Mouse (Mus musculus) forebrain, embryonic 12.5 days (tissue): ENCODE results near the gene 6820408C15Rik. TPM values are rescaled to one million over a fixed set of nuclear protein-coding genes. Genes with fewer than 3 reads are reported as not detected.
"Not testable (repeated sequence)": the region's sequence is repeated elsewhere in the genome, so short reads cannot be mapped to it uniquely, and the experiment has no call there.

Experiments used
- ATAC-seq: fragments of 200-750 bp; cut with Nextera tagmentation; 2 replicates; pipeline ENCODE4 v1.8.0; 2017; ENCODE audit warnings: moderate TSS enrichment; ENCODE audit not compliant: low FRiP score
- H3K27ac ChIP-seq: fragments of 300-500 bp; sonication (generic); 2 replicates; pipeline ENCODE4 v1.5.1; 2016; ENCODE audit warnings: mild to moderate bottlenecking
- H3K27me3 ChIP-seq: fragments of 300-500 bp; sonication (generic); 2 replicates; pipeline ENCODE4 v1.6.1; 2016; ENCODE audit warnings: mild to moderate bottlenecking
- H3K36me3 ChIP-seq: fragments of 300-500 bp; sonication (generic); replicated peaks from 2 replicates; pipeline ENCODE4 v1.6.1; 2016; ENCODE audit warnings: mild to moderate bottlenecking
- H3K4me1 ChIP-seq: fragments of 300-500 bp; sonication (generic); 2 replicates; pipeline ENCODE4 v1.6.1; 2016
- H3K4me2 ChIP-seq: fragments of 300-500 bp; sonication (generic); 2 replicates; pipeline ENCODE4 v1.6.1; 2016; ENCODE audit warnings: mild to moderate bottlenecking, moderate library complexity
- H3K4me3 ChIP-seq: fragments of 300-500 bp; sonication (generic); replicated peaks from 2 replicates; pipeline ENCODE4 v1.5.1; 2016; ENCODE audit warnings: mild to moderate bottlenecking
- H3K9ac ChIP-seq: fragments of 300-500 bp; sonication (generic); 2 replicates; pipeline ENCODE4 v1.6.1; 2016; ENCODE audit warnings: mild to moderate bottlenecking
- H3K9me3 ChIP-seq: fragments of 300-500 bp; sonication (generic); 2 replicates; pipeline ENCODE4 v1.6.1; 2016
- WGBS: fragments of 180-500 bp; shearing (Covaris S2); methylation state at CpG from one replicate; pipeline ENCODE4 v1.1.7; 2016; 5-methylcytosine and 5-hydroxymethylcytosine counted together
- polyA plus RNA-seq: library from polyadenylated mRNA; unstranded; fragments of >200 nt; fragmentation: Nextera tagmentation; extraction: Ambion mirVana; gene quantifications from 2 replicates; pipeline ENCODE4 v1.2.1, GENCODE M21; 2016

The 6820408C15Rik gene
- polyA plus RNA-seq, 1 experiment from 2014 or later, result 1.7 TPM

GRCm38 (mm10) chr2:152413158-152413764 lies 2.1 kb upstream of the 6820408C15Rik start:
- WGBS, result under 1% methylated on average over 21 of the region's 21 CpGs
- no peaks in the 10 kb centered on the region for H3K27me3 ChIP-seq
- no peaks in the 10 kb centered on the region; the same call in 1 of the 2 replicates for H3K36me3 ChIP-seq
- H3K4me2 ChIP-seq, result peak overlapping the region; percentile 87
- no peak for ATAC-seq
- H3K4me1 ChIP-seq, result peaks cover 41% of the 10 kb centered on the region
- H3K9ac ChIP-seq, result peak overlapping the region; percentile 98
- 0 out of 2 replicates have a peak, but pooled peaks cover 4% of the 10 kb centered on the region for H3K9me3 ChIP-seq
- H3K27ac ChIP-seq, result peak overlapping the region; percentile 96
- H3K4me3 ChIP-seq, result peak overlapping the region; percentile 95

GRCm38 (mm10) chr2:152413765-152414584 lies 1.4 kb upstream of the 6820408C15Rik start:
- Histone ChIP-seq H3K4me1 (peaks cover 41% of the 10 kb centered on the region), H3K27me3 (no peaks in the 10 kb centered on the region)

DNA sequence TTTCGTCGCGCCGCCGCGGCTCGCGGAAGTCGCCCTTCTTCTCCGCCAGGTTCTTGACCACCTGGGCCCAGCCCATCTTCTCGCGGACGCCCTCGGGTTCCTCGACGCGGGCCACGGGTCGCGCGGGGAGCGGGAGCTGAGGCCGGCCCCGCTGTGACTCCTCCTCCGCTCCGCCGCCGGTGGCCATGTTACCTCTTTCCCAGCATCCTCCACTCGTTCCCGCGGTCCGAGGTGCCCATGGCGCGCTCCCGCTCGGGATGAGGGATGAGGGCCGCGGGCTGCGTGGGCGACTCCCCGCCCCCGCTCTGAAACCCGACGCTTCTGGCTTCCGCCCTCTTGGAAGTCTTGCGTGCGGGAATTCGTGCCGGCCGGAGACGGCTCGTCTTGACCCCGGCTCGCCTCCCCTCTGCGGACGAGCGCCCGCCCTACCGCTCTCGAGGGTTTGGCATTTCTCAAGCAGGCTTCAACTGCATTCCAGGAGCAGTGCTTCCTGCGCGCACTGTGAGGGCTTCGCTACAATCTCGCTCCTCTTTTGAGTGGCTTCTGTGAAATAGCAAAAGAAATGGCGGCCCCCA lies 709 bp upstream of the 6820408C15Rik start, which contains the start of gene Zcchc3:
Gene Zcchc3 (minus strand): TSS at position 437 of the 575 bp plus-strand sequence.
- Histone ChIP-seq H3K4me2 (peak within 1 kb of the TSS; percentile 87), H3K4me3 (peak within 1 kb of the TSS; percentile 95), H3K36me3 (no peaks in the 10 kb centered on the region; the same call in 1 of the 2 replicates), H3K27ac (peak within 1 kb of the TSS; percentile 96), H3K9ac (peak within 1 kb of the TSS; percentile 98), H3K4me1 (peaks cover 38% of the 10 kb centered on the region), H3K27me3 (no peaks in the 10 kb centered on the region), H3K9me3 (0 out of 2 replicates have a peak, but pooled peaks cover 4% of the 10 kb centered on the region)
- peak; percentile 80 for ATAC-seq
- under 1% methylated on average over 65 of the region's 65 CpGs for WGBS

More at GRCm38 (mm10) chr2:152413765-152414584, 1.4 kb upstream of the 6820408C15Rik start:
- under 1% methylated on average over 83 of the region's 86 CpGs for whole genome bisulfite sequencing
- 0 out of 2 replicates have a peak, but pooled peaks cover 4% of the 10 kb centered on the region for H3K9me3 ChIP-seq
- H3K9ac ChIP-seq, result peak overlapping the region; percentile 98
- H3K27ac ChIP-seq, result peak overlapping the region; percentile 96
- H3K4me2 ChIP-seq, result peak overlapping the region; percentile 87
- H3K4me3 ChIP-seq, result peak overlapping the region; percentile 95
- H3K36me3 ChIP-seq, result no peaks in the 10 kb centered on the region; the same call in 1 of the 2 replicates
- peak; percentile 17; the same call in 1 of the 2 replicates for ATAC-seq

- no peak overlapping the region for H3K9ac ChIP-seq
- WGBS, result 94% methylated on average over 3 of the region's 3 CpGs
- no peaks in the 10 kb centered on the region; the same call in 1 of the 2 replicates for H3K36me3 ChIP-seq
- peak overlapping the region; percentile 96; the same call in 1 of the 2 replicates for H3K27ac ChIP-seq
- H3K4me3 ChIP-seq, result no peak overlapping the region
- H3K9me3 ChIP-seq, result peaks cover 4% of the 10 kb centered on the region; the same call in 1 of the 2 replicates
- no peak for ATAC-seq
- peaks cover 27% of the 10 kb centered on the region for H3K4me1 ChIP-seq
- peak overlapping the region; percentile 87; the same call in 1 of the 2 replicates for H3K4me2 ChIP-seq
- no peaks in the 10 kb centered on the region for H3K27me3 ChIP-seq
These were observed 399 bp downstream of the 6820408C15Rik start for GRCm38 (mm10) chr2:152415786-152416185.

GRCm38 (mm10) chr2:152427493-152427892 lies 12.1 kb downstream of the 6820408C15Rik start:
- H3K36me3 ChIP-seq, result no peaks in the 10 kb centered on the region
- H3K27ac ChIP-seq, result no peak overlapping the region
- peaks cover 11% of the 10 kb centered on the region for H3K4me1 ChIP-seq
- H3K4me3 ChIP-seq, result no peak overlapping the region
- H3K27me3 ChIP-seq, result no peaks in the 10 kb centered on the region
- no peaks in the 10 kb centered on the region for H3K9me3 ChIP-seq
- peak overlapping the region; percentile 35 for H3K4me2 ChIP-seq
- 3% methylated on average over 12 of the region's 12 CpGs for WGBS
- peak overlapping the region; percentile 3; the same call in 1 of the 2 replicates for H3K9ac ChIP-seq
- no peak for ATAC-seq

GRCm38 (mm10) chr2:152428481-152428880 lies 13.1 kb downstream of the 6820408C15Rik start:
- H3K4me3 ChIP-seq, H3K36me3 ChIP-seq, H3K9me3 ChIP-seq, H3K4me2 ChIP-seq, H3K27me3 ChIP-seq, H3K9ac ChIP-seq, H3K27ac ChIP-seq: not testable (repeated sequence)
- H3K4me1 ChIP-seq, result peaks cover 11% of the 10 kb centered on the region
- ATAC-seq, result 0 out of 2 replicates have a peak, but pooled peaks have one; percentile 27
- WGBS, result 94% methylated on average over 2 of the region's 2 CpGs

DNA sequence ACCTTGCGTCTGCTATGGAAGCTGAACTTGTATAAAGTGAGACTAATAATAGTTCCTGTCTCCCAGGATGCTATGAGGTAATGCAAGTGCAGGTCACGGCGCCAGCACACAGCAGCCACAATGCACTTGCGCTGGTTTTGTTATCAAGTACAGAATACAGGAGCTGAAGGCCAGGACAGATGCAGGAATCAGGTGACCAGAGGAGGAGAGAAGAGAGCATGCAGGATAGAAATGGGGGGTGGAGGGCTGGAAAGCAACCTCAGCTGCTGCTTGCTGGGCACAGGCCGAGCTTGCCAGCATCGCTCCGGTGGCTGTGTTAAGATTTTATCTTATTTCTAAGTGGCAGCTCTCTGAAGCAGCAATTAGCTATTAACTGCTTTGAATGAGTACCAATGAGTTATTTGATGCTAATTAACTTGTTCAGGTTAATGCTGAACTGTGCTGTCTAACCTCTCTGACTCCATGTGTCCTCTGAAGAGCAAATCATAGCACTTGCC lies 21.1 kb downstream of the 6820408C15Rik start:
- Histone ChIP-seq H3K4me1 (peaks cover 10% of the 10 kb centered on the region), H3K4me2 (no peak overlapping the region), H3K9me3 (no peaks in the 10 kb centered on the region), H3K27ac (peak overlapping the region; percentile 56; the same call in 1 of the 2 replicates), H3K4me3 (no peak overlapping the region), H3K27me3 (no peaks in the 10 kb centered on the region; the same call in 1 of the 2 replicates), H3K36me3 (no peaks in the 10 kb centered on the region), H3K9ac (no peak overlapping the region)
- peak; percentile 44; the same call in 1 of the 2 replicates for ATAC-seq
- WGBS, result 72% methylated on average over 7 of the region's 7 CpGs

DNA sequence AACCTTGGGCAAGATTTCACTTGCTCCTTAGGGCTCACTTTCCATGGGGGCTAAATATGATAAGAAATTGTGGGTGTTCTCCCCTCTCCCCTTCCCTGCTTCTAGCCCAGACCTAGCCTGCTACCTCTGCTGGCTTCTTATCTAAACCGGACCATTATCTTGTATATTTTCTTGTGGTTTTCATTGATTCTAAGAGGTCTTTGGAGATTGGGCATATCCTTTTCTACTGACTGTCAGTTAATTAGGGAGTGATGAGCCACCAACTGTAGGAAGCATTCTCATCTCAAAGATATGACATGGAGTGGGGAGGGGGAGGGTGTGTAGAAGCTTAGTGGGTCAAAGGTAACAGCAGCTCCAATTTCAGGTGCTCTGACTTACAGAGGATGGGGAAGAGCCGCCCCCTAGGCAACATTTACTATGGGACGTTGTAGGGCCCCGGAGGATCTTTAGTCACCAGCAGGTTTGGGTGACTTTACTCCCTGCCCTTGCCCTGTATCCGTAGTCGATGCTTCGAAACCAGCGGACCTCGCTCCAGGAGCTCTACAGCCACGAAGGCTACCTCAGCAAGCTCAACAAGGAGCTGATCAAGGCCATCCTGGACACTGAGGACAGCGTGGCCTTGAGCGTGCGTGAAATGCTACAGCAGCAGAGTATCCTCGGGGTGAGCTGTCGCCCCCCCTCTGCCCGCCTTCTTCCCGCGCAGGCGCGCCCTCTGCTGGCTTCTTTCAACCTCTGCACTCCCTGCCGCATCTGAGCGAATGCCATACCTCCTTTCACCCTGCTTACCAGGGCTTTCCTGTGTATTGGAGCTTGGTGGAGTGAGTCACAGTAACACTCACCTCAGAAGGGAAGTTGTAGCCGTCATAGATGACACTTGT lies 21.8 kb downstream of the 6820408C15Rik start:
- Histone ChIP-seq H3K27ac (no peak overlapping the region), H3K4me3 (peak overlapping the region; percentile 30), H3K4me2 (peak overlapping the region; percentile 61), H3K27me3 (no peaks in the 10 kb centered on the region; the same call in 1 of the 2 replicates), H3K9me3 (no peaks in the 10 kb centered on the region), H3K36me3 (no peaks in the 10 kb centered on the region), H3K4me1 (peaks cover 10% of the 10 kb centered on the region), H3K9ac (peak overlapping the region; percentile 57; the same call in 1 of the 2 replicates)
- ATAC-seq, result peak; percentile 86
- WGBS, result 4% methylated on average over 22 of the region's 23 CpGs

- H3K4me1 ChIP-seq, result peaks cover 10% of the 10 kb centered on the region
- no peak overlapping the region for H3K4me3 ChIP-seq
- H3K9me3 ChIP-seq, result no peaks in the 10 kb centered on the region
- no peak overlapping the region for H3K9ac ChIP-seq
- H3K36me3 ChIP-seq, result no peaks in the 10 kb centered on the region
- no peak overlapping the region for H3K4me2 ChIP-seq
- no peak for ATAC-seq
- no peaks in the 10 kb centered on the region; the same call in 1 of the 2 replicates for H3K27me3 ChIP-seq
- no peak overlapping the region for H3K27ac ChIP-seq
- WGBS, result 46% methylated on average over 1 of the region's 1 CpGs
These were observed 23.6 kb downstream of the 6820408C15Rik start for GRCm38 (mm10) chr2:152438963-152439362.

GRCm38 (mm10) chr2:152439833-152440232 lies 24.4 kb downstream of the 6820408C15Rik start:
- no peaks in the 10 kb centered on the region; the same call in 1 of the 2 replicates for H3K27me3 ChIP-seq
- WGBS, result 89% methylated on average over 2 of the region's 2 CpGs
- no peak overlapping the region for H3K9ac ChIP-seq
- H3K27ac ChIP-seq, result no peak overlapping the region
- H3K36me3 ChIP-seq, result no peaks in the 10 kb centered on the region
- H3K4me3 ChIP-seq, result no peak overlapping the region
- no peak for ATAC-seq
- H3K9me3 ChIP-seq, result no peaks in the 10 kb centered on the region
- no peak overlapping the region for H3K4me2 ChIP-seq
- peaks cover 10% of the 10 kb centered on the region for H3K4me1 ChIP-seq

GRCm38 (mm10) chr2:152442322-152442721 lies 26.9 kb downstream of the 6820408C15Rik start:
- peaks cover 1% of the 10 kb centered on the region for H3K4me1 ChIP-seq
- H3K9me3 ChIP-seq, result no peaks in the 10 kb centered on the region
- no peak overlapping the region for H3K4me2 ChIP-seq
- ATAC-seq, result no peak
- WGBS, result 81% methylated on average over 4 of the region's 4 CpGs
- no peak overlapping the region for H3K4me3 ChIP-seq
- no peak overlapping the region for H3K27ac ChIP-seq
- no peaks in the 10 kb centered on the region for H3K36me3 ChIP-seq
- no peaks in the 10 kb centered on the region for H3K27me3 ChIP-seq
- H3K9ac ChIP-seq, result no peak overlapping the region
